ENCODE assay signal across 14 mouse cellular contexts in genomic region chr2:145336406-145336805, GRCm38 (mm10).
DNase-seq lines count a peak whose midpoint lies in the region; ATAC-seq lines count a peak whose summit lies in the region.
"Had no signal": no experiment of that assay in that cellular context is flagged by ENCODE, and none has a peak within 500 bp of the region (broad histone marks: within the 10 kb centered on the region; RNA-seq: fewer than 3 reads in every experiment).

No protein-coding gene starts in this region.

- peak; percentile 69 for DNase-seq in brain, adult 2 months (ENCODE audit: low read depth, low spot score)
- peak; percentile 58 for DNase-seq in cerebellum, adult 11-12 months
- peak; percentile 71 for DNase-seq in cerebellum, adult 9-10 months
- DNase-seq in cerebellum, postnatal 25 days: peak; percentile 37 to 53
- DNase-seq in urinary bladder, postnatal 25 days (ENCODE audit: low spot score): no peak
- DNase-seq: adrenal gland, adult 8-10 months; adrenal gland, postnatal 36 days; gastrocnemius, postnatal 14 days; kidney, adult 2 months had no signal

- ATAC-seq in megakaryocyte, adult 5-6 weeks (ENCODE audit: poor library complexity, severe bottlenecking): no peak
- no peak for ATAC-seq in monocyte, adult 5-6 weeks (replicated peaks; ENCODE audit: insufficient number of reproducible peaks, low FRiP score, low TSS enrichment, poor library complexity, severe bottlenecking)
- ATAC-seq: forebrain, embryonic 16.5 days; intestine, embryonic 16.5 days; Patski had no signal
